Mouse (Mus musculus) telencephalon, adult 2 months (tissue): ENCODE results near the gene Npff.

Experiments used
- DNase-seq: peaks from one replicate; pipeline ENCODE4 v3.0.0-alpha.2; 2011; ENCODE audit warnings: low read depth, low spot score

Gene Npff

GRCm38 (mm10) chr15:102503924-102504782, 20.6 kb downstream of the Npff start:
- DNase-seq = no peak

GRCm38 (mm10) chr15:102503447-102503846, 21.3 kb downstream of the Npff start, which contains the start of gene Gm10337:
TSS of gene Gm10337 (plus strand) at chr15:102503722.
- no peak for DNase-seq

- no peak for DNase-seq
Measured at GRCm38 (mm10) chr15:102502254-102502840, 22.4 kb downstream of the Npff start.

- no peak for DNase-seq
Measured at GRCm38 (mm10) chr15:102501084-102501814, 23.5 kb downstream of the Npff start.

GRCm38 (mm10) chr15:102500479-102500878, 24.3 kb downstream of the Npff start:
- no peak for DNase-seq

- DNase-seq = no peak
Measured at GRCm38 (mm10) chr15:102499851-102500250, 24.9 kb downstream of the Npff start.

- DNase-seq = no peak
Measured at GRCm38 (mm10) chr15:102499370-102499769, 25.4 kb downstream of the Npff start.

GRCm38 (mm10) chr15:102498322-102498721, 26.4 kb downstream of the Npff start:
- DNase-seq = no peak

- no peak for DNase-seq
Measured at GRCm38 (mm10) chr15:102487664-102488063, 37.1 kb downstream of the Npff start.

GRCm38 (mm10) chr15:102485853-102486252, 38.9 kb downstream of the Npff start:
- no peak for DNase-seq

- no peak for DNase-seq
Measured at GRCm38 (mm10) chr15:102483136-102483535, 41.6 kb downstream of the Npff start.

GRCm38 (mm10) chr15:102474520-102474919, 50.2 kb downstream of the Npff start:
- DNase-seq = no peak
